Mouse (Mus musculus) liver, embryonic 13.5 days (tissue): ENCODE results near the gene Slc35d2. TPM values are rescaled to one million over a fixed set of nuclear protein-coding genes. Genes with fewer than 3 reads are reported as not detected.

Source experiments
- ATAC-seq: fragments of 200-750 bp; cut with Nextera tagmentation; 2 replicates; pipeline ENCODE4 v1.8.0; 2017; ENCODE audit warnings: low read depth, mild to moderate bottlenecking, moderate number of reproducible peaks, moderate library complexity
- DNase-seq: peaks from one replicate; pipeline ENCODE4 v3.0.0; 2022
- H3K27ac ChIP-seq: fragments of 300-500 bp; sonication (generic); 2 replicates; pipeline ENCODE4 v1.5.1; 2015; ENCODE audit warnings: moderate library complexity, mild to moderate bottlenecking, inconsistent platforms
- H3K27me3 ChIP-seq: fragments of 300-500 bp; sonication (generic); 2 replicates; pipeline ENCODE4 v1.6.1; 2015; ENCODE audit warnings: mild to moderate bottlenecking, inconsistent platforms
- H3K36me3 ChIP-seq: fragments of 300-500 bp; sonication (generic); 2 replicates; pipeline ENCODE4 v1.6.1; 2015; ENCODE audit warnings: mild to moderate bottlenecking, inconsistent platforms
- H3K4me1 ChIP-seq: fragments of 300-500 bp; sonication (generic); replicated peaks from 2 replicates; pipeline ENCODE4 v1.6.1; 2015; ENCODE audit warnings: inconsistent platforms
- H3K4me2 ChIP-seq: fragments of 300-500 bp; sonication (generic); 2 replicates; pipeline ENCODE4 v1.6.1; 2015; ENCODE audit warnings: inconsistent platforms, mild to moderate bottlenecking, moderate library complexity
- H3K4me3 ChIP-seq: fragments of 300-500 bp; sonication (generic); replicated peaks from 2 replicates; pipeline ENCODE4 v1.5.1; 2015; ENCODE audit warnings: mild to moderate bottlenecking, inconsistent platforms
- H3K9ac ChIP-seq: fragments of 300-500 bp; sonication (generic); 2 replicates; pipeline ENCODE4 v1.6.1; 2015; ENCODE audit warnings: mild to moderate bottlenecking, inconsistent platforms
- H3K9me3 ChIP-seq: fragments of 300-500 bp; sonication (generic); replicated peaks from 2 replicates; pipeline ENCODE4 v1.6.1; 2016; ENCODE audit warnings: inconsistent platforms
- WGBS: fragments of 180-500 bp; shearing (Covaris S2); methylation state at CpG from one replicate; pipeline ENCODE4 v1.1.7; 2015; ENCODE audit not compliant: insufficient replicate concordance; 5-methylcytosine and 5-hydroxymethylcytosine counted together
- polyA plus RNA-seq: library from polyadenylated mRNA; unstranded; fragments of >200 nt; fragmentation: Nextera tagmentation; extraction: Ambion mirVana; gene quantifications from 2 replicates; pipeline ENCODE4 v1.2.1, GENCODE M21; 2015

Slc35d2 gene
- 5.6 and 6.0 TPM in 2 replicates for polyA plus RNA-seq

DNA sequence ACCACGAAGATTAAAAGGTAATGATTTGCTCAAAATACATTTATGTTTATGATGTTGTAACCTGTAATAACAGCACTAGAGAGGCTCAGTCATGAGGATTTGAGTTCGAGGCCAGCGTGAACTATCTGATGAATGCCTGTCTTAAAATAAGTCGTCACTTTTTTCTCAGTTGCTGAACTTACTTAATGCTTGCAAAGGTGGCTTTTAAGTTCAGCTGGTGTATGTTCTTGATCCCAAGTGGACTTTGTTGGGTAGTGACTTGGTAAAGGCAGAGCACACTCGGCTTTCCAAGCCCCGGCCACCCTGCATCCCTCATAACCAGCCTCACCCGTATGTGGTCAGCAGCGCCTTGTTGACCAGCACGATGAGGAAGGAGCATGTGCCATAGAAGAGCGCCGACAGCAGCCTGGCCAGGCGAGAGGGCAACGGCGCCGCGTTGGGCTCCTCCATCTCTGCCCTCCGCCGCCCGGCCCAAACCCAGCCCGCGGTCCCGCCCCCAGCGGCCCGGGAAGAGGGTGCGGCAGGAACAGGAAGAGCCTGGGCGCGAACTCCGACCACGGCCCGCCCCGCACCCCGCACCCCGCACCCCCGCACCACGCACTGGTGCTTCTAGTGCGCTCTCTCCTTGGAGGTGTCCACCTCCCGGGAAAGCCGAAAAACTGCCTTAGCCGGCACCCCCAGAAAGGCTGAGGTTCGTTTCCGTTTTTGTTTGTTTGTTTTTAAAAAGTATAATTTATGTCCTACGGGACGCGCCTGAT is at the start of gene Slc35d2:
Gene Slc35d2, minus strand, starts transcription at position 511 of the 758 bp plus-strand sequence.
- peak within 1 kb of the TSS; percentile 50 for H3K27ac ChIP-seq
- peak within 1 kb of the TSS; percentile 70 for H3K4me2 ChIP-seq

DNA sequence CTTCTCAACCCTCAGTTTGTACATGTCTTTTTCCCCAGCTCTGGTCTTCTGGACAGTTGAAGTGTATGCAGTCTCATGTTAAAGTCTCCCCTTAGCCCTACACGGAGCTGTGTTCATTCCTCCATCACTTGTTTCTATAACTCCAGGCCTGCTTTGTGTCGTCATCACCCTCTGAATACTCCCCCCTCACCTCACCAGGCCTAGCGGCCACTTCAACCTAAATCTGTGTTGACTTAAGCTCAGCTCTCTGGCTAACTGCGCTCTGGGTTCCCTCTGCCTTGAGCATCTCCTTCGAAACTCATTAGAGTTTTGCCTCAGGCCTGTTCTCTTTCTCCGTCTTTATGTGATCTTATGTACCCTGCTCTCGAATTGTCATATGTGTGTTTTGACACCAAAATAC is 48.8 kb upstream of the Slc35d2 start:
- Histone ChIP-seq H3K27me3 (no peaks in the 10 kb centered on the region), H3K4me1 (peaks cover 7% of the 10 kb centered on the region), H3K4me3 (no peak overlapping the region), H3K4me2 (no peak overlapping the region), H3K9me3 (no peaks in the 10 kb centered on the region), H3K9ac (no peak overlapping the region), H3K27ac (no peak overlapping the region), H3K36me3 (peaks cover 4% of the 10 kb centered on the region; the same call in 1 of the 2 replicates)
- WGBS, result 59% methylated on average over 7 of the region's 7 CpGs
- DNase-seq (no peak), ATAC-seq (0 out of 2 replicates have a peak, but pooled peaks have one; percentile 17)

More for the DNA sequence above, at the start of gene Slc35d2:
- Histone ChIP-seq H3K9ac (peak within 1 kb of the TSS; percentile 69), H3K9me3 (no peaks in the 10 kb centered on the region), H3K27me3 (no peaks in the 10 kb centered on the region), H3K36me3 (peaks cover 29% of the 10 kb centered on the region), H3K4me3 (peak within 1 kb of the TSS; percentile 64), H3K4me1 (peaks cover 26% of the 10 kb centered on the region)
- DNase-seq, result no peak
- WGBS, result 6% methylated on average over 42 of the region's 44 CpGs
- peak; percentile 84 for ATAC-seq

DNA sequence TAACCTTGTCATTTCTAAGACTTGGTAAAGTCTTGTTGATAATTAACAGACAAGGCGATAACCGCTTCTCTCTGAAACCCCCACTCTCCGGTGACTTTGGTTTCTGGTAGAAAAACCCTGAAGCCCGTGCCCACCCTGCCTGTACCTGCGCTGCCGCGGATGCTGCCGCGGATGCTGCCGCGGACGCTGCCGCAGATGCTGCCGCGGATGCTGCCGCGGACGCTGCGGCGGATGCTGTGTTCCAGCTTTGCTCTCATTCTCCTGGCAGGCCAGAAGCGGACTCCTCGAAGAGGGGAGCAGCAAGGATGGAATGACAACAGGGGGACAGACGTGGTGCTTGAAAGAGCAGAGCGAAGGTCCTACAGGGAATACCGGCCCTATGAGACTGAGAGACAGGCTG is 40.6 kb upstream of the Slc35d2 start:
- Histone ChIP-seq H3K36me3 (peaks cover 20% of the 10 kb centered on the region; the same call in 1 of the 2 replicates), H3K4me1 (no peaks in the 10 kb centered on the region), H3K9me3 (no peaks in the 10 kb centered on the region), H3K9ac (no peak overlapping the region), H3K4me3 (no peak overlapping the region), H3K27ac (no peak overlapping the region), H3K4me2 (no peak overlapping the region), H3K27me3 (no peaks in the 10 kb centered on the region)
- 93% methylated on average over 25 of the region's 25 CpGs for WGBS
- ATAC-seq (no peak), DNase-seq (no peak)

DNA sequence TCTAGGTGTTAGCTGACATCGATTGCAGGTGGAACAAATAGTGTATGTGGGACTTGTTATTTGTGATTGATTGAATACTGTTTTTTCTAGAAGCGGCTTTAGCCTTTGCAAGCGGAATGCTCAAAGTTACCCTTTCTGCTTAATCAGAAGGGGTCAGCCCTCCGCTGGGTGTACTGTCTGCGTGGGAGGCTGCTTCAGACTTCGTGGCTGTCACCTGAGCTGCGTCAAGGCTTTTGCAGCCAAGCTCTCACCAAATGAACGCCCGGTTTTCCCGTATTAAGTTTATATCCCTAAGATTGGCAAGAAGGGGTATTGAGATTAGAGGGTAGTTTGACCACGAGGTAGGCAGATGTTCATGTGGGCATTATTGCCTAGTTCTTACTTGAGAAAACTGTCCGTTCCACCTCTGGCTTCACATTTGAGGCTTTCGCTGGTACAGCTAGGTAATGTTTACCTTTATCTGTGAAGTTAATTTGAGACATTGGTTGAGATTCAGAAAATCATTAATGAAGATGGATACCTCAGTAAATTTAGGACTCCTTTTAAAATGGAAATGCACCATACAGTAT is 34.1 kb upstream of the Slc35d2 start:
- WGBS, result 53% methylated on average over 13 of the region's 13 CpGs
- no peaks in the 10 kb centered on the region for H3K36me3 ChIP-seq
- H3K9ac ChIP-seq, result peak overlapping the region; percentile 89
- no peak overlapping the region for H3K27ac ChIP-seq
- no peak for DNase-seq
- peak overlapping the region; percentile 100 for H3K4me2 ChIP-seq
- no peak for ATAC-seq
- peak overlapping the region; percentile 85 for H3K4me3 ChIP-seq
- H3K27me3 ChIP-seq, result peaks cover 23% of the 10 kb centered on the region
- peaks cover 28% of the 10 kb centered on the region for H3K4me1 ChIP-seq
- no peaks in the 10 kb centered on the region for H3K9me3 ChIP-seq

DNA sequence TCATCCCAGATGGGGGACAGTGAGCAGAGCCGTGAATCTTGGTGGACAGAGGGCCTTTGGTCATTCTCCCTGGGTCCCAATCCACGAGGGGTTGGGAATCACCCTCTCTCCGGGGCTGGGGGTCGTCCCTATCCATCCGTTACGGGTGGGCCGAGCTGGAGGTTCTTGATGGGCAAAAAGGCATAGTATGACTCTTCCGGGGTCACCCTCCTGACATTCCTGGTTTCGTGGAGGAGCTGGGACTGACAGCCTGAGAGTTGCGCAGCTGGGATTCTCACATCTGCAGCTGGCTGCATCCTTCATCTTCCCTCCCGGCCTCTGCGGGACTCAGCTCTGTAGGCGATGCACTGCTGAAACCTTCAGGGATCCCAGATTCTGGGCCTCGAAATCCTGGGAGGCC is 33.5 kb upstream of the Slc35d2 start:
- Histone ChIP-seq H3K27ac (no peak overlapping the region), H3K9me3 (no peaks in the 10 kb centered on the region), H3K4me1 (peaks cover 28% of the 10 kb centered on the region), H3K36me3 (no peaks in the 10 kb centered on the region), H3K9ac (peak overlapping the region; percentile 89), H3K27me3 (peaks cover 25% of the 10 kb centered on the region), H3K4me2 (peak overlapping the region; percentile 100), H3K4me3 (peak overlapping the region; percentile 85)
- no peak for DNase-seq
- WGBS, result 18% methylated on average over 14 of the region's 14 CpGs
- ATAC-seq, result no peak

DNA sequence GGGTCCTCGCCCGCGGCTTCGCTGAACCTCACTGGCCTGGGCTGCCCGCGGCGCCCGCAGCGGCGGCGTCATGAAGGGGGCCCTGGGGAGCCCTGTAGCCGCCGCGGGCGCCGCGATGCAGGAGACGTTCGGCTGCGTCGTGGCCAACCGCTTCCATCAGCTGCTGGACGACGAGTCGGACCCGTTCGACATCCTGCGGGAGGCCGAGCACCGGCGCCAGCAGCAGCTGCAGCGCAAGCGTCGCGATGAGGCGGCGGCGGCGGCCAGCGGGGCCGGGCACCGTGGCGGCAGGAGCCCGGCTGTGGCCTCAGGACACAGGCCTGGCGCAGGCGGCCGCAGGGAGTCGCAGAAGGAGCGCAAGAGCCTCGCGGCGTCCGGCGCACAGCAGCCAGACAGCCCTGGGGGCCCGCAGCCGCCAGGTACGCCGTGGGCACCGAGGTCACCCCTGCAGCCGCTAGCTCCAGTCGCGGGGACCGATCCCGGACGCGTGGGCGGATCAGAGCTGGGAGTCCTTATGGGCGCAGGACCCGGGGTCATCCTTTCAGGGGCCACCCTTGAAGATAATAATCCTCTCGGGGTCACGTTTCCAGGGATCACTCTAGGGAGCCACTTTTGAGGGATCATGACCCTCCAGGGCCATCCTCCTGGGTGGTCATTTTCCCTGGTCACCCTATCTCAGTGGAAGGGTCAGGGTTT is 32.9 kb upstream of the Slc35d2 start:
- Histone ChIP-seq H3K4me3 (peak overlapping the region; percentile 85), H3K9ac (peak overlapping the region; percentile 89), H3K27me3 (peaks cover 30% of the 10 kb centered on the region), H3K36me3 (no peaks in the 10 kb centered on the region), H3K4me2 (peak overlapping the region; percentile 100), H3K9me3 (no peaks in the 10 kb centered on the region), H3K4me1 (peaks cover 28% of the 10 kb centered on the region), H3K27ac (peak overlapping the region; percentile 79)
- DNase-seq (no peak), ATAC-seq (peak; percentile 65)
- under 1% methylated on average over 71 of the region's 71 CpGs for WGBS

DNA sequence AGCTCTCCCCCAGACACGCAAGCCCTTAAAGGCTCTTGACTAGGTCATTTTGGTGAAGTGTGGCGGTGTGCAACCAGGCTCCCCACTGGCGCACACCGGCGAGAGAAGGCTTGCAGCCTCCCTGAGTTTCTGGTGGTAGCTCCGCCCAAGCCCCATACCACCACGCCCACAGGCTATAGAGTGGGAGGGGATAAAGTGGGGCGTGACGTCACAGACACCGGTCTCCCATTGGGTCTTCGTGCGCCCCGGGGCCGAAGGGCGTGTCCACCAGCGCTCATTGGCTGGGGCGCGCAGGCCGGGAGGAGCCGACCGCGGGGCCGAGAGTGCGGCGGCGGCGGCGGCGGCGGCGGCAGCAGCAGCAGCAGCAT is 32.4 kb upstream of the Slc35d2 start, which contains the start of gene Habp4:
Gene Habp4, plus strand, starts transcription at position 277 of the 368 bp plus-strand sequence.
- Histone ChIP-seq H3K9ac (peak within 1 kb of the TSS; percentile 89), H3K4me2 (peak within 1 kb of the TSS; percentile 100), H3K36me3 (no peaks in the 10 kb centered on the region), H3K4me3 (peak within 1 kb of the TSS; percentile 85), H3K9me3 (no peaks in the 10 kb centered on the region), H3K27me3 (peaks cover 30% of the 10 kb centered on the region), H3K27ac (peak within 1 kb of the TSS; percentile 79), H3K4me1 (peaks cover 28% of the 10 kb centered on the region)
- WGBS, result under 1% methylated on average over 29 of the region's 31 CpGs
- DNase-seq (peak; percentile 98), ATAC-seq (peak; percentile 97)

DNA sequence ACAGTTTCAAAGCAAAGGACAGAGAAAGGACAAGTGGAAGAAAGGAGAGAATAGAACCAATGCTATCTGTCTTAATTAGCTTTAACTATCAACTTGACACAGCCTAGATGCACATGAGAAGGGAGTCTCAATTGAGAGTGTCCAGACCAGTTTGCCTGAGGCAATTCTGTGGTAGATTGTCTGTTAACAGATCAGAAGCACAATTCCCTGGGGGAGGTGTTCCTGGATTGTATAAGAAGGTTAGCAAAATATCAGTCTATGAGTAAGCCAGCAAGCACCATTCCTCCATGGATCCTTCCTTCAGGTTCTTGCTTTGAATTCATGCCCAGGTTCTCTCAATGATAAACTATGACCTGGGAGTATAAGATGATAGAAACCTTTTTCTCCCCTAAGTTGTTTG is 27.8 kb upstream of the Slc35d2 start:
- Histone ChIP-seq H3K36me3 (no peaks in the 10 kb centered on the region), H3K9me3 (no peaks in the 10 kb centered on the region), H3K4me2 (no peak overlapping the region), H3K27me3 (peaks cover 27% of the 10 kb centered on the region), H3K4me3 (no peak overlapping the region), H3K27ac (no peak overlapping the region), H3K9ac (no peak overlapping the region), H3K4me1 (peaks cover 30% of the 10 kb centered on the region)
- DNase-seq (no peak), ATAC-seq (no peak)

DNA sequence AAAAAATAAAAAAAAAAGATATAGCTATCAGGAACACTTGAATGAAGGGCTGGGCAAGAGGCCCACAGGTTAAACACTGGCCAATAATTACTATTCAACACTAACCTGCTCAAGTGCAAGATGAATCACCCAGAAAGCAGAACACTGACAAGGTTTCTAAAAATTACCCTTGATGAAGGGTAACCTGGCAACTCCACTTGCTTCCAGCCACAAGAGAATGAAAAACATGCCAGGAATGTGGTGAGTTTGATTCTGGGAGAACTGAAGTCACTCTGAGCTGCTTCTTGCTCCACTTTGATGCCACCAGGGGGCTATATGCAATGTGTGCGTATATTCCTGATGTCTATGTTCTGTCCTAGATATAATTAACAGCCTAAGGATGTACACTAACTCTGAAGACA is 26.0 kb upstream of the Slc35d2 start:
- Histone ChIP-seq H3K4me1 (peaks cover 35% of the 10 kb centered on the region), H3K4me2 (no peak overlapping the region), H3K27ac (no peak overlapping the region), H3K9ac (no peak overlapping the region), H3K9me3 (no peaks in the 10 kb centered on the region), H3K36me3 (peaks cover 1% of the 10 kb centered on the region; the same call in 1 of the 2 replicates), H3K4me3 (no peak overlapping the region), H3K27me3 (peaks cover 26% of the 10 kb centered on the region)
- no peak for DNase-seq
- 33% methylated on average over 1 of the region's 1 CpGs for WGBS
- no peak for ATAC-seq

DNA sequence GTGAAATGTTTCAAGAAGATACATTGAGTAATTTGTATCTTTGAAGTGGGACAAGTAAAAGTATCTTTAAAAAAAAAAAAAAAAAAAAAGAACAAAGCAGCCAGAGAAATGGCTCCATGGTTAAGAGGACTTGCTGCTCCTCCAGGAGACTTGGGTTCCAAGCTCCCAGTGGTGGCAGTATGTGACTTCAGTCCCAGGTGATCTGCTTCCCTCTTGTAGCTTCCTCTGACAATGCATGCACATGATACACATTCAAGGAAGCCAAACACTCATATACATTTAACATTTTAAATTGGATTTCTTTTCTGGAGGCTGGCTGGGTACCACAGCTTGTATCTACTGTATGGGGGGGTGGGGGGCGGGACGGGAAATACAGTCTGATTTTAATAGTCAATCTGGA is 25.5 kb upstream of the Slc35d2 start:
- H3K36me3 ChIP-seq, result peaks cover 7% of the 10 kb centered on the region
- ATAC-seq (no peak), DNase-seq (no peak)
- no peak overlapping the region for H3K27ac ChIP-seq
- no peak overlapping the region for H3K9ac ChIP-seq
- no peaks in the 10 kb centered on the region for H3K9me3 ChIP-seq
- peaks cover 22% of the 10 kb centered on the region for H3K27me3 ChIP-seq
- peaks cover 39% of the 10 kb centered on the region for H3K4me1 ChIP-seq
- no peak overlapping the region for H3K4me3 ChIP-seq
- WGBS, result 61% methylated on average over 2 of the region's 2 CpGs
- H3K4me2 ChIP-seq, result no peak overlapping the region

DNA sequence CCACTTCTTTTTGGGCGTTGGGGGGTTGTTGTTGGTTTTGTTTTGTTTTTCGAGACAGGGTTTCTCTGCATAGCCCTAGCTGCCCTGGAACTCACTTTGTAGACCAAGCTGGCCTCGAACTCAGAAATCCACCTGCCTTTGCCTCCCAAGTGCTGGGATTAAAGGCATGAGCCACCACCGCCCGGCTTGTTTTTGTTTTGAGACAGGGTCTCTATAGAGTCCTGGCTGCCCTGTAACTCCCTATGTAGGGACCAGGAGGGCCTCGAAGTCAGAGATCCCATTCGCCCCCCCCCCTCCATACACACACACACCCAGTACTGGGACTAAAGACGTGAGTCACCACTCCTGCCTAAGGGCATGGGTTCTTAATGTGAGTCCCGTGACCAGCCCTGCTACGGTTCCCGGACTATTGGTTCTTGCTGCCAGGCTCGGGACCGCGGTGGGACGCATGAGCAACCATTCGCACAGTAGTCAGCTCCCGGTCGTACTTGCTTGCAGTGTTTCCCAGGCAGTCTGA is 24.6 kb upstream of the Slc35d2 start:
- Histone ChIP-seq H3K9me3 (no peaks in the 10 kb centered on the region), H3K4me2 (peak overlapping the region; percentile 97), H3K27me3 (peaks cover 17% of the 10 kb centered on the region), H3K4me1 (peaks cover 46% of the 10 kb centered on the region), H3K4me3 (peak overlapping the region; percentile 94), H3K27ac (peak overlapping the region; percentile 81), H3K9ac (peak overlapping the region; percentile 64), H3K36me3 (peaks cover 8% of the 10 kb centered on the region)
- under 1% methylated on average over 18 of the region's 18 CpGs for WGBS
- ATAC-seq, result peak; percentile 22
- DNase-seq, result peak; percentile 36
